Mouse (Mus musculus): ENCODE results near the gene Farp2.

- TF ChIP-seq CTCF (IDR thresholded peaks at IDR 0.05) (no peak), EP300 (IDR thresholded peaks at IDR 0.05) (no peak)
These were observed 69.7 kb downstream of the Farp2 start for GRCm38 (mm10) chr1:93581545-93581944.

All from lung, postnatal 0 days (tissue).